ENCODE assay signal across 15 mouse cellular contexts in the genomic region with DNA sequence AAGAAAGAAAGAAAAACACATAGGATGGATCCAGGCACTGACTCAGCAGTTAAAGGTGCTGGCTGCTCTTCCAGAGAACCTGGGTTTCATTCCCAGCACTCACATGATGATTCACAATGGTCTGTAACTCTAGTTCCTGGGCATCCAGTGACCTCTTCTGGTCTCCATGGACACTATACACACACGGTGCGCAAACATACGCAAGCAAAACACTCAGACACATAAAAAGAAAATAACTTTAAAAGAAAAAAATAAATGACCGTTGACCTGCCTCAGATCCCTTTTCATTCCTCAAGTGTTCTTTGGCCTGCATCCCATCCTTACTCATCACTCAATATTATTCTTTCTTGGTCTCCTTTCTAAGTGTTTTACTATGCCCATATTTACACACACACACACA.
"Had no signal": no experiment of that assay in that cellular context is flagged by ENCODE, and none has a peak within 500 bp of the region (broad histone marks: within the 10 kb centered on the region; RNA-seq: fewer than 3 reads in every experiment).

No protein-coding gene starts in this region.

- H3K36me3 ChIP-seq: kidney, embryonic 15.5 days; limb, embryonic 10.5 days; liver, embryonic 12.5 days; neural tube, embryonic 15.5 days had no signal

- H3K9me3 ChIP-seq: kidney, embryonic 15.5 days; limb, embryonic 10.5 days; liver, embryonic 12.5 days; megakaryocyte, embryonic 14.5 days; neural tube, embryonic 15.5 days had no signal

- DNase-seq: kidney, postnatal 14 days; midbrain, embryonic 14.5 days; right cerebral cortex, adult 18-20 months; right cerebral cortex, postnatal 25 days had no signal

- H3K27me3 ChIP-seq: kidney, embryonic 15.5 days; liver, embryonic 12.5 days; neural tube, embryonic 15.5 days had no signal

- H3K27ac ChIP-seq: kidney, embryonic 15.5 days; left cerebral cortex, adult 2 months; limb, embryonic 10.5 days; liver, embryonic 12.5 days; macrophage; neural tube, embryonic 15.5 days; stomach, postnatal 0 days had no signal

- H3K4me3 ChIP-seq: kidney, embryonic 15.5 days; left cerebral cortex, adult 2 months; limb, embryonic 10.5 days; liver, embryonic 12.5 days; megakaryocyte, embryonic 14.5 days; myocyte; neural tube, embryonic 15.5 days had no signal

- H3K9ac ChIP-seq: kidney, embryonic 15.5 days; liver, embryonic 12.5 days; neural tube, embryonic 15.5 days had no signal

- ATAC-seq: inflammation-experienced regulatory T-cells, adult 6 months; intestine, postnatal 0 days; liver, embryonic 12.5 days had no signal

- H3K4me2 ChIP-seq: kidney, embryonic 15.5 days; liver, embryonic 12.5 days; neural tube, embryonic 15.5 days had no signal
